Mouse (Mus musculus) adrenal gland, postnatal 14 days (tissue): ENCODE results near the gene Vax2. TPM values are rescaled to one million over a fixed set of nuclear protein-coding genes. Genes with fewer than 3 reads are reported as not detected.

Experiments
- DNase-seq: peaks from one replicate; pipeline ENCODE4 v3.0.0; 2021; ENCODE audit warnings: mixed read lengths
- long read RNA-seq, 2 experiments: library from polyadenylated mRNA; stranded (forward); transcript quantifications; one replicate each; pipeline ENCODE4 v2.0.0; 2021
- total RNA-seq: library from RNA; stranded (reverse); gene quantifications from 2 replicates; pipeline ENCODE4 v1.2.3, GENCODE M21; 2021

The Vax2 gene
- not detected in 2 replicates for total RNA-seq
- long read RNA-seq, experiment 1, result 0 reads
- long read RNA-seq, experiment 2, result 0 reads

GRCm38 (mm10) chr6:83711067-83711675 lies at the start of gene Vax2:
TSS of gene Vax2 (plus strand) at chr6:83711264.
- peak; percentile 87 for DNase-seq

GRCm38 (mm10) chr6:83665009-83665408 lies 46.1 kb upstream of the Vax2 start:
- DNase-seq, result no peak

- peak; percentile 89 for DNase-seq
Measured at GRCm38 (mm10) chr6:83673395-83673794, 37.7 kb upstream of the Vax2 start.

- no peak for DNase-seq
Measured at GRCm38 (mm10) chr6:83677757-83678156, 33.3 kb upstream of the Vax2 start, which contains the start of gene Cd207. TSS of gene Cd207 (minus strand) at chr6:83677857.

GRCm38 (mm10) chr6:83689374-83689773 lies 21.7 kb upstream of the Vax2 start:
- no peak for DNase-seq

- DNase-seq, result peak; percentile 68
Measured at GRCm38 (mm10) chr6:83690277-83690676, 20.8 kb upstream of the Vax2 start.

GRCm38 (mm10) chr6:83690936-83691335 lies 20.1 kb upstream of the Vax2 start:
- DNase-seq, result no peak

GRCm38 (mm10) chr6:83692962-83693361 lies 18.1 kb upstream of the Vax2 start:
- DNase-seq, result no peak

- peak; percentile 72 for DNase-seq
Measured at GRCm38 (mm10) chr6:83693835-83694234, 17.2 kb upstream of the Vax2 start.

GRCm38 (mm10) chr6:83695731-83696130 lies 15.3 kb upstream of the Vax2 start:
- no peak for DNase-seq

GRCm38 (mm10) chr6:83696684-83697083 lies 14.4 kb upstream of the Vax2 start:
- no peak for DNase-seq

GRCm38 (mm10) chr6:83697932-83698331 lies 13.1 kb upstream of the Vax2 start:
- DNase-seq, result no peak

GRCm38 (mm10) chr6:83699971-83700370 lies 11.1 kb upstream of the Vax2 start:
- no peak for DNase-seq

GRCm38 (mm10) chr6:83701001-83701400 lies 10.1 kb upstream of the Vax2 start:
- DNase-seq, result no peak

GRCm38 (mm10) chr6:83702146-83702999 lies 8.7 kb upstream of the Vax2 start:
- DNase-seq, result no peak

GRCm38 (mm10) chr6:83703000-83703721 lies 7.9 kb upstream of the Vax2 start:
- no peak for DNase-seq

- DNase-seq, result no peak
Measured at GRCm38 (mm10) chr6:83703722-83704078, 7.4 kb upstream of the Vax2 start.

GRCm38 (mm10) chr6:83704294-83704693 lies 6.8 kb upstream of the Vax2 start:
- no peak for DNase-seq

- DNase-seq, result no peak
Measured at GRCm38 (mm10) chr6:83704701-83705100, 6.4 kb upstream of the Vax2 start.

GRCm38 (mm10) chr6:83707738-83708510 lies 3.1 kb upstream of the Vax2 start:
- DNase-seq, result no peak

- DNase-seq, result no peak
Measured at GRCm38 (mm10) chr6:83710361-83711066, 550 bp upstream of the Vax2 start.
